Mouse (Mus musculus) midbrain, embryonic 15.5 days (tissue): ENCODE results near the gene Rcor1. TPM values are rescaled to one million over a fixed set of nuclear protein-coding genes. Genes with fewer than 3 reads are reported as not detected.

Experiments used
- ATAC-seq: fragments of 200-750 bp; cut with Nextera tagmentation; replicated peaks from 2 replicates; pipeline ENCODE4 v1.8.0; 2017; ENCODE audit warnings: moderate TSS enrichment
- H3K27ac ChIP-seq: fragments of 300-500 bp; sonication (generic); 2 replicates; pipeline ENCODE4 v1.5.1; 2015; ENCODE audit warnings: mild to moderate bottlenecking, inconsistent platforms
- H3K27me3 ChIP-seq: fragments of 300-500 bp; sonication (generic); replicated peaks from 2 replicates; pipeline ENCODE4 v1.6.1; 2015; ENCODE audit warnings: inconsistent platforms
- H3K36me3 ChIP-seq: fragments of 300-500 bp; sonication (generic); replicated peaks from 2 replicates; pipeline ENCODE4 v1.6.1; 2015; ENCODE audit warnings: inconsistent platforms
- H3K4me1 ChIP-seq: fragments of 300-500 bp; sonication (generic); 2 replicates; pipeline ENCODE4 v1.6.1; 2015; ENCODE audit warnings: inconsistent platforms
- H3K4me2 ChIP-seq: fragments of 300-500 bp; sonication (generic); 2 replicates; pipeline ENCODE4 v1.6.1; 2015; ENCODE audit warnings: inconsistent platforms, mild to moderate bottlenecking, moderate library complexity
- H3K4me3 ChIP-seq: fragments of 300-500 bp; sonication (generic); 2 replicates; pipeline ENCODE4 v1.5.1; 2015; ENCODE audit warnings: mild to moderate bottlenecking, inconsistent platforms
- H3K9ac ChIP-seq: fragments of 300-500 bp; sonication (generic); 2 replicates; pipeline ENCODE4 v1.6.1; 2015; ENCODE audit warnings: mild to moderate bottlenecking, inconsistent platforms
- H3K9me3 ChIP-seq: fragments of 300-500 bp; sonication (generic); 2 replicates; pipeline ENCODE4 v1.6.1; 2016; ENCODE audit warnings: inconsistent platforms
- WGBS: fragments of 180-500 bp; shearing (Covaris S2); methylation state at CpG from one replicate; pipeline ENCODE4 v1.1.7; 2015; ENCODE audit warnings: mixed read lengths; 5-methylcytosine and 5-hydroxymethylcytosine counted together
- polyA plus RNA-seq: library from polyadenylated mRNA; unstranded; fragments of >200 nt; fragmentation: Nextera tagmentation; extraction: Ambion mirVana; gene quantifications from 2 replicates; pipeline ENCODE4 v1.2.1, GENCODE M21; 2015

Gene Rcor1
- polyA plus RNA-seq, 1 experiment from 2014 or later: 4.7 TPM

- H3K36me3 ChIP-seq: no peaks in the 10 kb centered on the region
- peak overlapping the region; percentile 44 for H3K9ac ChIP-seq
- no peaks in the 10 kb centered on the region for H3K27me3 ChIP-seq
- peak overlapping the region; percentile 29 for H3K4me3 ChIP-seq
- 4% methylated on average over 16 of the region's 16 CpGs for WGBS
- H3K9me3 ChIP-seq: no peaks in the 10 kb centered on the region
- peak overlapping the region; percentile 93 for H3K27ac ChIP-seq
- ATAC-seq: peak; percentile 77
- H3K4me2 ChIP-seq: peak overlapping the region; percentile 44
- peaks cover 48% of the 10 kb centered on the region for H3K4me1 ChIP-seq
Observed at GRCm38 (mm10) chr12:111162312-111163061, 123.3 kb downstream of the Rcor1 start.

- peak; percentile 80 for ATAC-seq
- Histone ChIP-seq H3K36me3 (no peaks in the 10 kb centered on the region), H3K4me3 (peak overlapping the region; percentile 33), H3K4me1 (peaks cover 64% of the 10 kb centered on the region), H3K9ac (peak overlapping the region; percentile 34), H3K27ac (peak overlapping the region; percentile 89), H3K27me3 (no peaks in the 10 kb centered on the region), H3K9me3 (no peaks in the 10 kb centered on the region), H3K4me2 (peak overlapping the region; percentile 55)
- WGBS: under 1% methylated on average over 13 of the region's 13 CpGs
Observed at GRCm38 (mm10) chr12:111164310-111164751, 125.2 kb downstream of the Rcor1 start.

- Histone ChIP-seq H3K27ac (peak overlapping the region; percentile 89), H3K9me3 (no peaks in the 10 kb centered on the region), H3K36me3 (no peaks in the 10 kb centered on the region), H3K4me2 (peak overlapping the region; percentile 55), H3K27me3 (no peaks in the 10 kb centered on the region), H3K9ac (no peak overlapping the region), H3K4me3 (peak overlapping the region; percentile 78), H3K4me1 (peaks cover 74% of the 10 kb centered on the region)
- WGBS: 63% methylated on average over 10 of the region's 10 CpGs
- ATAC-seq: peak; percentile 14
Observed at GRCm38 (mm10) chr12:111165146-111165812, 126.1 kb downstream of the Rcor1 start.

Other genes starting within 250 kb of the Rcor1 start
- gene Mok, start 198.4 kb upstream of the Rcor1 start, polyA plus RNA-seq: 17.0 and 17.2 TPM in 2 replicates
- gene Zfp839, start 189.1 kb upstream of the Rcor1 start, polyA plus RNA-seq: 3.9 and 4.4 TPM in 2 replicates
- gene Cinp, start 150.2 kb upstream of the Rcor1 start, polyA plus RNA-seq: 76.3 and 85.4 TPM in 2 replicates
- 8.9 and 9.4 TPM in 2 replicates for gene Tecpr2, start 150.1 kb upstream of the Rcor1 start, polyA plus RNA-seq
- gene Ankrd9, start 60.3 kb upstream of the Rcor1 start, polyA plus RNA-seq: 8.0 and 8.3 TPM in 2 replicates
- 20.7 and 20.8 TPM in 2 replicates for gene Traf3, start 127.0 kb downstream of the Rcor1 start, polyA plus RNA-seq
- gene 4930595D18Rik, start 145.1 kb downstream of the Rcor1 start, polyA plus RNA-seq: 0.21 TPM in 1 of 2 replicates, not detected in the other
- 13.9 and 16.4 TPM in 2 replicates for gene Amn, start 231.7 kb downstream of the Rcor1 start, polyA plus RNA-seq